In genomic region chr8:46713844-46714243, GRCm38 (mm10) we compare ENCODE assay signal across 14 mouse cellular contexts. TPM values are rescaled to one million over a fixed set of nuclear protein-coding genes. Genes with fewer than 3 reads are reported as not detected.
A peak's percentile ranks its signal among the peaks of the same experiment; 100 is the strongest.
DNase-seq lines count a peak whose midpoint lies in the region; ATAC-seq and TF ChIP-seq lines count a peak whose summit lies in the region.
"Had no signal": no experiment of that assay in that cellular context is flagged by ENCODE, and none has a peak within 500 bp of the region (broad histone marks: within the 10 kb centered on the region; RNA-seq: fewer than 3 reads in every experiment).

No protein-coding gene starts in this region.

- no peaks in the 10 kb centered on the region for H3K36me3 ChIP-seq in liver, embryonic 16.5 days (ENCODE audit: control insufficient read depth, insufficient read depth)
- H3K36me3 ChIP-seq in splenic B cell, adult 2 months (ENCODE audit: control insufficient read depth, insufficient read depth, low read length, poor library complexity, severe bottlenecking), result no peaks in the 10 kb centered on the region
- H3K36me3 ChIP-seq in forebrain, embryonic 14.5 days (ENCODE audit: control insufficient read depth, insufficient read depth, low read length), result no peaks in the 10 kb centered on the region
- H3K36me3 ChIP-seq: embryonic facial prominence, embryonic 13.5 days; G1E; limb, embryonic 13.5 days had no signal

- TF ChIP-seq CTCF in lung, adult 2 months (IDR thresholded peaks at IDR 0.05; ENCODE audit: insufficient read depth, low read length), result no peak

- no peaks in the 10 kb centered on the region for H3K4me1 ChIP-seq in lung, adult 2 months (ENCODE audit: control insufficient read depth, insufficient read depth, low read length)
- peaks cover 6% of the 10 kb centered on the region for H3K4me1 ChIP-seq in liver, embryonic 16.5 days (ENCODE audit: control insufficient read depth, low read depth, low read length)
- H3K4me1 ChIP-seq in forebrain, embryonic 14.5 days (ENCODE audit: control insufficient read depth, insufficient read depth, low read length), result no peaks in the 10 kb centered on the region

- TF ChIP-seq POLR2A in lung, adult 2 months (IDR thresholded peaks at IDR 0.05; ENCODE audit: borderline replicate concordance, extremely low read depth, low read depth, low read length), result no peak

- peak; percentile 64 to 76 for DNase-seq in lung, adult 18-20 months
- DNase-seq in lung, adult 2 months, result no peak
- DNase-seq in R1 (ENCODE audit: low read depth, low spot score), result peak; percentile 17
- DNase-seq in splenic B cell, adult 2 months (ENCODE audit: low read depth, low spot score), result peak; percentile 31
- no peak for DNase-seq in forebrain, embryonic 14.5 days (ENCODE audit: low spot score)
- no peak for DNase-seq in layer of hippocampus, adult 9-10 months (ENCODE audit: low spot score)
- no peak for DNase-seq in kidney, adult 18-20 months
- DNase-seq: gastrocnemius, adult 2 months; right cerebral cortex, postnatal 25 days had no signal

- no peak overlapping the region for H3K9ac ChIP-seq in liver, embryonic 16.5 days (ENCODE audit: low read depth, low read length)
- no peak overlapping the region for H3K9ac ChIP-seq in forebrain, embryonic 14.5 days (ENCODE audit: low read length)
- H3K9ac ChIP-seq: embryonic facial prominence, embryonic 13.5 days; limb, embryonic 13.5 days had no signal

- H3K27ac ChIP-seq in liver, embryonic 16.5 days (ENCODE audit: low read length), result no peak overlapping the region
- H3K27ac ChIP-seq in forebrain, embryonic 14.5 days (ENCODE audit: low read depth, low read length), result no peak overlapping the region
- H3K27ac ChIP-seq: embryonic facial prominence, embryonic 13.5 days; gastrocnemius, adult 2 months; kidney, postnatal 0 days; limb, embryonic 13.5 days had no signal

- ATAC-seq in liver, embryonic 16.5 days (ENCODE audit: low read depth), result 0 out of 2 replicates have a peak, but pooled peaks have one; percentile 30
- ATAC-seq in forebrain, embryonic 14.5 days, result no peak

- no peaks in the 10 kb centered on the region for H3K27me3 ChIP-seq in liver, embryonic 16.5 days (ENCODE audit: control insufficient read depth, insufficient read depth, low read depth, low read length)
- H3K27me3 ChIP-seq in splenic B cell, adult 2 months (ENCODE audit: control insufficient read depth, insufficient read depth, low read length, poor library complexity, severe bottlenecking), result no peaks in the 10 kb centered on the region
- H3K27me3 ChIP-seq in forebrain, embryonic 14.5 days (replicated peaks; ENCODE audit: control insufficient read depth, insufficient read depth, low read length), result no peaks in the 10 kb centered on the region
- H3K27me3 ChIP-seq: embryonic facial prominence, embryonic 13.5 days; limb, embryonic 13.5 days had no signal

- H3K4me3 ChIP-seq in lung, adult 2 months (replicated peaks; ENCODE audit: extremely low read depth, low read depth, low read length), result no peak overlapping the region
- H3K4me3 ChIP-seq in liver, embryonic 16.5 days (ENCODE audit: low read depth, low read length), result no peak overlapping the region
- H3K4me3 ChIP-seq in forebrain, embryonic 14.5 days (ENCODE audit: low read depth, low read length), result no peak overlapping the region
- H3K4me3 ChIP-seq: embryonic facial prominence, embryonic 13.5 days; gastrocnemius, adult 2 months; limb, embryonic 13.5 days had no signal

- peak overlapping the region; percentile 18; the same call in 1 of the 2 replicates for H3K4me2 ChIP-seq in liver, embryonic 16.5 days (ENCODE audit: low read depth, low read length)
- H3K4me2 ChIP-seq in forebrain, embryonic 14.5 days (ENCODE audit: low read length), result no peak overlapping the region
- H3K4me2 ChIP-seq: embryonic facial prominence, embryonic 13.5 days; limb, embryonic 13.5 days had no signal

- WGBS in lung, adult 2 months, result 14% methylated on average over 6 of the region's 6 CpGs
- 18% methylated on average over 6 of the region's 6 CpGs for WGBS in liver, embryonic 16.5 days (ENCODE audit: insufficient replicate concordance)
- WGBS in forebrain, embryonic 14.5 days, result 71% methylated on average over 6 of the region's 6 CpGs

- H3K9me3 ChIP-seq in liver, embryonic 16.5 days (replicated peaks; ENCODE audit: control insufficient read depth, low read length), result no peaks in the 10 kb centered on the region
- H3K9me3 ChIP-seq in forebrain, embryonic 14.5 days (replicated peaks; ENCODE audit: control insufficient read depth, low read length), result no peaks in the 10 kb centered on the region
- H3K9me3 ChIP-seq: embryonic facial prominence, embryonic 13.5 days; G1E; limb, embryonic 13.5 days had no signal

RNA-seq across cellular contexts. Expression of gene Irf2, which starts 25.7 kb away (rescaled TPM):
- polyA plus RNA-seq in lung, adult 2 months (2012; rRNA removed), result 20.5 and 24.6 TPM in 2 replicates
- 10.6 and 12.1 TPM in 2 replicates for polyA plus RNA-seq in liver, embryonic 16.5 days (2015; fragmentation: Nextera tagmentation; extraction: Ambion mirVana)
- 6.2 and 8.4 TPM in 2 replicates for polyA plus RNA-seq in forebrain, embryonic 14.5 days (2014; fragmentation: Nextera tagmentation; extraction: Ambion mirVana)

Comparison
In these comparisons a context has a peak if more than half of its experiments do, and no peak if none do; other contexts are left out.
1. DNase-seq: peak in lung, adult 18-20 months (2 of 2), R1 (single experiment) and splenic B cell, adult 2 months (single experiment); none in lung, adult 2 months (single experiment), forebrain, embryonic 14.5 days (single experiment), layer of hippocampus, adult 9-10 months (single experiment) and kidney, adult 18-20 months (single experiment).